Mouse (Mus musculus): ENCODE measurements at regions not wholly inside any gene's neighbourhood (a gene's known extent, or its start where the extent isn't known, plus 50 kb on each side); places are given as distances from the start of the nearest gene placed in this dataset.

- H3K9me3 ChIP-seq (ENCODE audit: control insufficient read depth, low read length): no peaks in the 10 kb centered on the region
- WGBS: 9% methylated on average over 18 of the region's 18 CpGs
- no peak overlapping the region; the same call in 1 of the 2 replicates for H3K4me3 ChIP-seq (ENCODE audit: low read depth, low read length)
- peak; percentile 69 for DNase-seq (ENCODE audit: low spot score)
- H3K27me3 ChIP-seq (ENCODE audit: control insufficient read depth, insufficient read depth, low read length): no peaks in the 10 kb centered on the region
- H3K36me3 ChIP-seq (ENCODE audit: control insufficient read depth, insufficient read depth, low read length): no peaks in the 10 kb centered on the region
- H3K27ac ChIP-seq (replicated peaks; ENCODE audit: low read depth, low read length): peak overlapping the region; percentile 62
- H3K4me2 ChIP-seq (ENCODE audit: low read depth, severe bottlenecking): peak overlapping the region; percentile 37
- H3K4me1 ChIP-seq (ENCODE audit: control insufficient read depth, insufficient read depth, low read length): peaks cover 20% of the 10 kb centered on the region
- no peak for ATAC-seq (ENCODE audit: insufficient number of reproducible peaks, low FRiP score, low TSS enrichment, low read depth)
- H3K9ac ChIP-seq (ENCODE audit: low read length): 0 out of 2 replicates have a peak overlapping the region, but pooled peaks have one; percentile 37
Observed at GRCm38 (mm10) chr12:69476631-69477091, 104.4 kb upstream of the Gm9887 start.

- H3K36me3 ChIP-seq (ENCODE audit: control insufficient read depth, insufficient read depth, low read length): no peaks in the 10 kb centered on the region
- no peak overlapping the region for H3K4me2 ChIP-seq (ENCODE audit: low read depth, severe bottlenecking)
- no peak overlapping the region for H3K9ac ChIP-seq (ENCODE audit: low read length)
- no peak overlapping the region for H3K4me3 ChIP-seq (ENCODE audit: low read depth, low read length)
- peaks cover 20% of the 10 kb centered on the region for H3K4me1 ChIP-seq (ENCODE audit: control insufficient read depth, insufficient read depth, low read length)
- ATAC-seq (ENCODE audit: insufficient number of reproducible peaks, low FRiP score, low TSS enrichment, low read depth) (no peak), DNase-seq (ENCODE audit: low spot score) (no peak)
- no peak overlapping the region; the same call in 1 of the 2 replicates for H3K27ac ChIP-seq (replicated peaks; ENCODE audit: low read depth, low read length)
- H3K9me3 ChIP-seq (ENCODE audit: control insufficient read depth, low read length): no peaks in the 10 kb centered on the region
- WGBS: 86% methylated on average over 4 of the region's 4 CpGs
- H3K27me3 ChIP-seq (ENCODE audit: control insufficient read depth, insufficient read depth, low read length): no peaks in the 10 kb centered on the region
Observed at GRCm38 (mm10) chr12:69476131-69476530, 103.9 kb upstream of the Gm9887 start.

- H3K4me3 ChIP-seq (ENCODE audit: low read depth, low read length): no peak overlapping the region
- H3K4me1 ChIP-seq (ENCODE audit: control insufficient read depth, insufficient read depth, low read length): peaks cover 20% of the 10 kb centered on the region
- peak overlapping the region; percentile 46; the same call in 1 of the 2 replicates for H3K9ac ChIP-seq (ENCODE audit: low read length)
- H3K27me3 ChIP-seq (ENCODE audit: control insufficient read depth, insufficient read depth, low read length): no peaks in the 10 kb centered on the region
- no peaks in the 10 kb centered on the region for H3K9me3 ChIP-seq (ENCODE audit: control insufficient read depth, low read length)
- WGBS: 61% methylated on average over 15 of the region's 17 CpGs
- peak; percentile 82 for ATAC-seq (ENCODE audit: insufficient number of reproducible peaks, low FRiP score, low TSS enrichment, low read depth)
- H3K4me2 ChIP-seq (ENCODE audit: low read depth, severe bottlenecking): peak overlapping the region; percentile 10; the same call in 1 of the 2 replicates
- H3K27ac ChIP-seq (replicated peaks; ENCODE audit: low read depth, low read length): peak overlapping the region; percentile 81
- H3K36me3 ChIP-seq (ENCODE audit: control insufficient read depth, insufficient read depth, low read length): no peaks in the 10 kb centered on the region
- DNase-seq (ENCODE audit: low spot score): peak; percentile 63
Observed at GRCm38 (mm10) chr12:69474916-69475661, 102.8 kb upstream of the Gm9887 start.

GRCm38 (mm10) chr12:69474141-69474915 lies 102.1 kb upstream of the Gm9887 start:
- 18% methylated on average over 14 of the region's 14 CpGs for WGBS
- ATAC-seq (ENCODE audit: insufficient number of reproducible peaks, low FRiP score, low TSS enrichment, low read depth): peak; percentile 36
- Histone ChIP-seq H3K27ac (replicated peaks; ENCODE audit: low read depth, low read length) (peak overlapping the region; percentile 81), H3K4me2 (ENCODE audit: low read depth, severe bottlenecking) (peak overlapping the region; percentile 10; the same call in 1 of the 2 replicates), H3K9ac (ENCODE audit: low read length) (peak overlapping the region; percentile 46), H3K27me3 (ENCODE audit: control insufficient read depth, insufficient read depth, low read length) (no peaks in the 10 kb centered on the region), H3K36me3 (ENCODE audit: control insufficient read depth, insufficient read depth, low read length) (no peaks in the 10 kb centered on the region), H3K4me1 (ENCODE audit: control insufficient read depth, insufficient read depth, low read length) (peaks cover 20% of the 10 kb centered on the region), H3K9me3 (ENCODE audit: control insufficient read depth, low read length) (no peaks in the 10 kb centered on the region), H3K4me3 (ENCODE audit: low read depth, low read length) (no peak overlapping the region)
- peak; percentile 41 for DNase-seq (ENCODE audit: low spot score)

GRCm38 (mm10) chr12:69473379-69474057 lies 101.3 kb upstream of the Gm9887 start:
- H3K4me1 ChIP-seq (ENCODE audit: control insufficient read depth, insufficient read depth, low read length): peaks cover 20% of the 10 kb centered on the region
- no peak overlapping the region for H3K4me2 ChIP-seq (ENCODE audit: low read depth, severe bottlenecking)

GRCm38 (mm10) chr12:69472912-69473311 lies 100.7 kb upstream of the Gm9887 start:
- H3K9me3 ChIP-seq (ENCODE audit: control insufficient read depth, low read length): no peaks in the 10 kb centered on the region
- WGBS: 99% methylated on average over 9 of the region's 9 CpGs
- ATAC-seq (ENCODE audit: insufficient number of reproducible peaks, low FRiP score, low TSS enrichment, low read depth) (no peak), DNase-seq (ENCODE audit: low spot score) (no peak)
- no peaks in the 10 kb centered on the region for H3K36me3 ChIP-seq (ENCODE audit: control insufficient read depth, insufficient read depth, low read length)
- H3K4me3 ChIP-seq (ENCODE audit: low read depth, low read length): no peak overlapping the region
- peaks cover 20% of the 10 kb centered on the region for H3K4me1 ChIP-seq (ENCODE audit: control insufficient read depth, insufficient read depth, low read length)
- no peak overlapping the region for H3K4me2 ChIP-seq (ENCODE audit: low read depth, severe bottlenecking)
- no peak overlapping the region for H3K9ac ChIP-seq (ENCODE audit: low read length)
- H3K27ac ChIP-seq (replicated peaks; ENCODE audit: low read depth, low read length): no peak overlapping the region
- H3K27me3 ChIP-seq (ENCODE audit: control insufficient read depth, insufficient read depth, low read length): no peaks in the 10 kb centered on the region

More at GRCm38 (mm10) chr12:69473379-69474057, 101.3 kb upstream of the Gm9887 start:
- no peaks in the 10 kb centered on the region for H3K36me3 ChIP-seq (ENCODE audit: control insufficient read depth, insufficient read depth, low read length)
- H3K9me3 ChIP-seq (ENCODE audit: control insufficient read depth, low read length): no peaks in the 10 kb centered on the region
- no peak for DNase-seq (ENCODE audit: low spot score)
- H3K4me3 ChIP-seq (ENCODE audit: low read depth, low read length): no peak overlapping the region
- H3K27me3 ChIP-seq (ENCODE audit: control insufficient read depth, insufficient read depth, low read length): no peaks in the 10 kb centered on the region
- H3K27ac ChIP-seq (replicated peaks; ENCODE audit: low read depth, low read length): peak overlapping the region; percentile 81; the same call in 1 of the 2 replicates
- no peak for ATAC-seq (ENCODE audit: insufficient number of reproducible peaks, low FRiP score, low TSS enrichment, low read depth)
- H3K9ac ChIP-seq (ENCODE audit: low read length): peak overlapping the region; percentile 12; the same call in 1 of the 2 replicates
- WGBS: 75% methylated on average over 13 of the region's 13 CpGs

GRCm38 (mm10) chr12:69471876-69472275 lies 99.6 kb upstream of the Gm9887 start:
- WGBS: 64% methylated on average over 5 of the region's 5 CpGs
- no peaks in the 10 kb centered on the region for H3K36me3 ChIP-seq (ENCODE audit: control insufficient read depth, insufficient read depth, low read length)
- no peak overlapping the region for H3K27ac ChIP-seq (replicated peaks; ENCODE audit: low read depth, low read length)
- H3K27me3 ChIP-seq (ENCODE audit: control insufficient read depth, insufficient read depth, low read length): no peaks in the 10 kb centered on the region
- no peak overlapping the region for H3K4me3 ChIP-seq (ENCODE audit: low read depth, low read length)
- no peak for DNase-seq (ENCODE audit: low spot score)
- no peak overlapping the region for H3K4me2 ChIP-seq (ENCODE audit: low read depth, severe bottlenecking)
- no peak overlapping the region for H3K9ac ChIP-seq (ENCODE audit: low read length)
- H3K4me1 ChIP-seq (ENCODE audit: control insufficient read depth, insufficient read depth, low read length): peaks cover 20% of the 10 kb centered on the region
- no peak for ATAC-seq (ENCODE audit: insufficient number of reproducible peaks, low FRiP score, low TSS enrichment, low read depth)
- no peaks in the 10 kb centered on the region for H3K9me3 ChIP-seq (ENCODE audit: control insufficient read depth, low read length)

GRCm38 (mm10) chr12:69469004-69469403 lies 96.7 kb upstream of the Gm9887 start:
- Histone ChIP-seq H3K4me1 (ENCODE audit: control insufficient read depth, insufficient read depth, low read length) (peaks cover 2% of the 10 kb centered on the region; the same call in 1 of the 2 replicates), H3K27me3 (ENCODE audit: control insufficient read depth, insufficient read depth, low read length) (no peaks in the 10 kb centered on the region), H3K27ac (replicated peaks; ENCODE audit: low read depth, low read length) (no peak overlapping the region), H3K4me2 (ENCODE audit: low read depth, severe bottlenecking) (no peak overlapping the region), H3K9me3 (ENCODE audit: control insufficient read depth, low read length) (no peaks in the 10 kb centered on the region), H3K4me3 (ENCODE audit: low read depth, low read length) (no peak overlapping the region), H3K9ac (ENCODE audit: low read length) (no peak overlapping the region), H3K36me3 (ENCODE audit: control insufficient read depth, insufficient read depth, low read length) (no peaks in the 10 kb centered on the region)
- 89% methylated on average over 6 of the region's 6 CpGs for WGBS
- ATAC-seq (ENCODE audit: insufficient number of reproducible peaks, low FRiP score, low TSS enrichment, low read depth): no peak
- no peak for DNase-seq (ENCODE audit: low spot score)
